Comparison of ENCODE assay signal across 23 mouse cellular contexts in genomic region chr4:124216351-124216750, GRCm38 (mm10).
"Had no signal": no experiment of that assay in that cellular context is flagged by ENCODE, and none has a peak within 500 bp of the region (broad histone marks: within the 10 kb centered on the region; RNA-seq: fewer than 3 reads in every experiment).

No protein-coding gene starts in this region.

- DNase-seq: kidney, adult 9 months; kidney, postnatal 14 days; kidney, postnatal 4 days; layer of hippocampus, postnatal 36 days; liver; lung, adult 18-20 months; lung, postnatal 10 days; lung, postnatal 36 days; retina, postnatal 1 day; right cerebral cortex, postnatal 25 days; spleen, adult 18-20 months; thymus, postnatal 25 days had no signal

- H3K4me3 ChIP-seq: limb, embryonic 10.5 days; limb, embryonic 13.5 days; liver, embryonic 12.5 days; liver, embryonic 15.5 days; lung, embryonic 15.5 days; megakaryocyte, embryonic 14.5 days; midbrain, embryonic 10.5 days; midbrain, embryonic 13.5 days; myocyte; neural tube, embryonic 13.5 days; stomach, embryonic 15.5 days had no signal

- H3K27ac ChIP-seq: limb, embryonic 13.5 days; liver, embryonic 12.5 days; liver, embryonic 15.5 days; midbrain, embryonic 10.5 days; neural tube, embryonic 13.5 days; stomach, embryonic 15.5 days had no signal
